Comparison of ENCODE assay signal across 9 mouse cellular contexts in the genomic region with DNA sequence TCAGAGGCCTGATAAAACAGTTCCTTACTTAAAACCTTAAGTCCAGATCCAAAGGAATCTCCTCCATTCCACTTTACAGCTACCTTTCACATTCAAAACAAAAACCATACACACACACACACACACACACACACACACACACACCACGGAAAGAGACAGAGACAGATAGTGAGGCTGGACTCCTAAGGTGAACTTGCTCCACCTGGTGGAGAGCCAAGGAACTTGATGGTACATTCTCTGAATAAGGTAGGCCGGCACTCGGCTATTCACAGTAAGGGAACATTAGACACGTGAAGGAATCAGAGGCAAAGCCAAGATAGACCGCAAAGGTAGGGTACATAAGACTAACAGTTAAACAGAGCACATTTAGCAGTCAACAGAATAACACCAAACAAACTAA. TPM values are rescaled to one million over a fixed set of nuclear protein-coding genes. Genes with fewer than 3 reads are reported as not detected.
DNase-seq lines count a peak whose midpoint lies in the region; ATAC-seq and TF ChIP-seq lines count a peak whose summit lies in the region.
"Had no signal": no experiment of that assay in that cellular context is flagged by ENCODE, and none has a peak within 500 bp of the region (broad histone marks: within the 10 kb centered on the region; RNA-seq: fewer than 3 reads in every experiment).

No protein-coding gene starts in this region.

- no peak overlapping the region for H3K9ac ChIP-seq in kidney, postnatal 0 days (ENCODE audit: low read depth, low read length)
- H3K9ac ChIP-seq in liver, embryonic 11.5 days (ENCODE audit: low read depth, low read length) = no peak overlapping the region
- H3K9ac ChIP-seq in stomach, embryonic 16.5 days (ENCODE audit: low read length) = no peak overlapping the region

- no peaks in the 10 kb centered on the region for H3K36me3 ChIP-seq in embryonic facial prominence, embryonic 10.5 days (replicated peaks)
- H3K36me3 ChIP-seq in kidney, postnatal 0 days (ENCODE audit: insufficient read depth, low read length) = no peaks in the 10 kb centered on the region
- no peaks in the 10 kb centered on the region for H3K36me3 ChIP-seq in liver, embryonic 11.5 days (ENCODE audit: control insufficient read depth, insufficient read depth, low read length)
- H3K36me3 ChIP-seq in stomach, embryonic 16.5 days (ENCODE audit: control insufficient read depth, insufficient read depth, low read length) = no peaks in the 10 kb centered on the region

- H3K4me2 ChIP-seq in kidney, postnatal 0 days (ENCODE audit: low read length) = no peak overlapping the region
- H3K4me2 ChIP-seq in liver, embryonic 11.5 days = no peak overlapping the region
- no peak overlapping the region for H3K4me2 ChIP-seq in stomach, embryonic 16.5 days (ENCODE audit: low read depth, low read length)

- WGBS in embryonic facial prominence, embryonic 10.5 days = 5% methylated on average over 5 of the region's 5 CpGs
- WGBS in kidney, postnatal 0 days = 5% methylated on average over 5 of the region's 5 CpGs
- 5% methylated on average over 5 of the region's 5 CpGs for WGBS in liver, embryonic 11.5 days
- 4% methylated on average over 5 of the region's 5 CpGs for WGBS in stomach, embryonic 16.5 days

- DNase-seq in adrenal gland, postnatal 25 days = peak; percentile 79
- peak; percentile 79 for DNase-seq in embryonic facial prominence, embryonic 10.5 days (ENCODE audit: low spot score)
- DNase-seq in heart, adult 8-10 months (ENCODE audit: low spot score) = peak; percentile 70
- peak; percentile 89 for DNase-seq in kidney, postnatal 0 days (ENCODE audit: low spot score)
- peak; percentile 47 for DNase-seq in liver, embryonic 11.5 days (ENCODE audit: low spot score)
- peak; percentile 64 to 74 for DNase-seq in natural killer cell, adult 2 months (ENCODE audit: low spot score in 2 of 2)

- peak; percentile 97 for ATAC-seq in CD4-positive, CD25-positive, alpha-beta regulatory T cell, adult 4 months
- ATAC-seq in kidney, postnatal 0 days (replicated peaks; ENCODE audit: low FRiP score, low read depth) = peak; percentile 52
- ATAC-seq in liver, embryonic 11.5 days (replicated peaks; ENCODE audit: low FRiP score) = peak; percentile 66
- ATAC-seq in stomach, embryonic 16.5 days (ENCODE audit: insufficient read depth, low FRiP score) = peak; percentile 48; the same call in 1 of the 2 replicates

- no peak overlapping the region for H3K27ac ChIP-seq in embryonic facial prominence, embryonic 10.5 days (replicated peaks)
- no peak overlapping the region for H3K27ac ChIP-seq in kidney, postnatal 0 days
- H3K27ac ChIP-seq in liver, embryonic 11.5 days (ENCODE audit: low read depth, low read length) = no peak overlapping the region
- no peak overlapping the region for H3K27ac ChIP-seq in stomach, embryonic 16.5 days (ENCODE audit: low read length)

- H3K9me3 ChIP-seq in embryonic facial prominence, embryonic 10.5 days = no peaks in the 10 kb centered on the region
- no peaks in the 10 kb centered on the region for H3K9me3 ChIP-seq in kidney, postnatal 0 days (replicated peaks; ENCODE audit: low read length)
- H3K9me3 ChIP-seq in liver, embryonic 11.5 days (ENCODE audit: control insufficient read depth, low read length) = no peaks in the 10 kb centered on the region
- no peaks in the 10 kb centered on the region for H3K9me3 ChIP-seq in stomach, embryonic 16.5 days (replicated peaks; ENCODE audit: control insufficient read depth, low read length)

- no peak overlapping the region for H3K4me3 ChIP-seq in embryonic facial prominence, embryonic 10.5 days
- no peak overlapping the region for H3K4me3 ChIP-seq in kidney, postnatal 0 days (replicated peaks; ENCODE audit: low read depth, low read length)
- H3K4me3 ChIP-seq in liver, embryonic 11.5 days (ENCODE audit: low read depth, low read length) = no peak overlapping the region
- no peak overlapping the region for H3K4me3 ChIP-seq in stomach, embryonic 16.5 days (replicated peaks; ENCODE audit: low read length)
- H3K4me3 ChIP-seq: erythroblast, embryonic 14.5 days had no signal

- H3K4me1 ChIP-seq in embryonic facial prominence, embryonic 10.5 days = peaks cover 49% of the 10 kb centered on the region
- H3K4me1 ChIP-seq in kidney, postnatal 0 days (replicated peaks; ENCODE audit: insufficient read depth, low read length) = peaks cover 5% of the 10 kb centered on the region; the same call in 1 of the 2 replicates
- no peaks in the 10 kb centered on the region for H3K4me1 ChIP-seq in liver, embryonic 11.5 days (replicated peaks; ENCODE audit: control insufficient read depth, insufficient read depth, low read length)
- no peaks in the 10 kb centered on the region for H3K4me1 ChIP-seq in stomach, embryonic 16.5 days (ENCODE audit: control insufficient read depth, insufficient read depth, low read length)

- peaks cover 43% of the 10 kb centered on the region for H3K27me3 ChIP-seq in embryonic facial prominence, embryonic 10.5 days (replicated peaks; ENCODE audit: low read depth, poor library complexity, severe bottlenecking)
- H3K27me3 ChIP-seq in kidney, postnatal 0 days (ENCODE audit: insufficient read depth, low read length) = no peaks in the 10 kb centered on the region
- peaks cover 36% of the 10 kb centered on the region for H3K27me3 ChIP-seq in liver, embryonic 11.5 days (replicated peaks; ENCODE audit: control insufficient read depth, insufficient read depth, low read length)
- H3K27me3 ChIP-seq in stomach, embryonic 16.5 days (ENCODE audit: control insufficient read depth, insufficient read depth, low read length) = no peaks in the 10 kb centered on the region

- peak; percentile 97 for TF ChIP-seq CTCF in kidney, postnatal 0 days (IDR thresholded peaks at IDR 0.05; ENCODE audit: low read depth)

RNA-seq across cellular contexts. Expression of gene Greb1, which starts 4.8 kb away (rescaled TPM):
- under 1 TPM; 0.05 to 0.13 TPM for polyA plus RNA-seq in CD4-positive, CD25-positive, alpha-beta regulatory T cell, adult 4 months (2017; shearing (Covaris generic))
- total RNA-seq in adrenal gland, postnatal 25 days (2021) = 33.2 and 43.0 TPM in 2 replicates
- 17.2 and 23.6 TPM in 2 replicates for polyA plus RNA-seq in embryonic facial prominence, embryonic 10.5 days (2016; fragmentation: Nextera tagmentation; extraction: Ambion mirVana)
- total RNA-seq in heart, adult 8-10 months (2022) = 1 to 10 TPM in 1 of 4 experiments, under 1 TPM in 3; 0.16 to 1.2 (median 0.64) TPM
- 1.3 and 2.0 TPM in 2 replicates for polyA plus RNA-seq in kidney, postnatal 0 days (2015; fragmentation: Nextera tagmentation; extraction: Ambion mirVana)
- polyA plus RNA-seq in liver, embryonic 11.5 days (2014; fragmentation: Nextera tagmentation; extraction: Ambion mirVana) = 4.3 and 5.5 TPM in 2 replicates
- 0.80 and 1.0 TPM in 2 replicates for polyA plus RNA-seq in stomach, embryonic 16.5 days (2015; fragmentation: Nextera tagmentation; extraction: Ambion mirVana)
- polyA plus RNA-seq: erythroblast, embryonic 14.5 days had no signal

RNA-seq across cellular contexts. Expression of gene E2f6, which starts 5.3 kb away (rescaled TPM):
- 1 to 10 TPM; 2.6 to 3.7 TPM for polyA plus RNA-seq in CD4-positive, CD25-positive, alpha-beta regulatory T cell, adult 4 months (2017; shearing (Covaris generic))
- 39.1 and 46.5 TPM in 2 replicates for total RNA-seq in adrenal gland, postnatal 25 days (2021)
- polyA plus RNA-seq in embryonic facial prominence, embryonic 10.5 days (2016; fragmentation: Nextera tagmentation; extraction: Ambion mirVana) = 64.2 and 67.5 TPM in 2 replicates
- total RNA-seq in heart, adult 8-10 months (2022) = 10 to 100 TPM; 86.4 to 90.4 (median 88.2) TPM
- polyA plus RNA-seq in kidney, postnatal 0 days (2015; fragmentation: Nextera tagmentation; extraction: Ambion mirVana) = 25.3 and 26.8 TPM in 2 replicates
- 42.7 and 49.0 TPM in 2 replicates for polyA plus RNA-seq in liver, embryonic 11.5 days (2014; fragmentation: Nextera tagmentation; extraction: Ambion mirVana)
- polyA plus RNA-seq in stomach, embryonic 16.5 days (2015; fragmentation: Nextera tagmentation; extraction: Ambion mirVana) = 26.5 and 27.9 TPM in 2 replicates
